Comparison of ENCODE assay signal across 7 mouse cellular contexts in genomic region chr10:127183759-127184158, GRCm38 (mm10). TPM values are rescaled to one million over a fixed set of nuclear protein-coding genes. Genes with fewer than 3 reads are reported as not detected.
DNase-seq lines count a peak whose midpoint lies in the region; ATAC-seq and TF ChIP-seq lines count a peak whose summit lies in the region.

No protein-coding gene starts in this region.

- no peak for TF ChIP-seq POLR2A in thymus, adult 2 months (IDR thresholded peaks at IDR 0.05; ENCODE audit: control insufficient read depth, extremely low read depth, insufficient read depth, low read length, poor library complexity)

- WGBS in forebrain, embryonic 16.5 days, result 15% methylated on average over 20 of the region's 20 CpGs
- WGBS in liver, embryonic 14.5 days (ENCODE audit: insufficient replicate concordance), result 14% methylated on average over 20 of the region's 20 CpGs
- 33% methylated on average over 20 of the region's 20 CpGs for WGBS in thymus, adult 2 months

- H3K36me3 ChIP-seq in forebrain, embryonic 16.5 days (ENCODE audit: control insufficient read depth, insufficient read depth), result peaks cover 4% of the 10 kb centered on the region; the same call in 1 of the 2 replicates
- no peaks in the 10 kb centered on the region for H3K36me3 ChIP-seq in liver, embryonic 14.5 days (replicated peaks; ENCODE audit: control insufficient read depth, insufficient read depth, low read depth)
- no peaks in the 10 kb centered on the region for H3K36me3 ChIP-seq in thymus, adult 2 months (ENCODE audit: control insufficient read depth, insufficient read depth, low read length)

- H3K27ac ChIP-seq in forebrain, embryonic 16.5 days (ENCODE audit: low read length), result no peak overlapping the region
- H3K27ac ChIP-seq in liver, embryonic 14.5 days, result no peak overlapping the region
- no peak overlapping the region for H3K27ac ChIP-seq in thymus, adult 2 months (ENCODE audit: control insufficient read depth, insufficient read depth, low read length)

- no peaks in the 10 kb centered on the region for H3K9me3 ChIP-seq in forebrain, embryonic 16.5 days (ENCODE audit: control insufficient read depth, low read length)
- no peaks in the 10 kb centered on the region for H3K9me3 ChIP-seq in liver, embryonic 14.5 days (ENCODE audit: control insufficient read depth, low read length)

- peak; percentile 4 to 43 for DNase-seq in thymus, postnatal 36 days
- no peak for DNase-seq in thymus, postnatal 0 days (ENCODE audit: low spot score)
- DNase-seq in liver, embryonic 14.5 days (ENCODE audit: low read depth in 3 of 3, low spot score in 3 of 3), result no peak
- DNase-seq in frontal cortex, adult 2 months (ENCODE audit: extremely low spot score in 1 of 2, low spot score in 1 of 2), result no peak
- DNase-seq in thymus, adult 2 months, result no peak
- DNase-seq in lung, postnatal 14 days, result no peak

- H3K4me2 ChIP-seq in forebrain, embryonic 16.5 days (ENCODE audit: low read length), result peak overlapping the region; percentile 35
- H3K4me2 ChIP-seq in liver, embryonic 14.5 days (ENCODE audit: low read depth), result peak overlapping the region; percentile 25

- no peak overlapping the region; the same call in 1 of the 2 replicates for H3K9ac ChIP-seq in forebrain, embryonic 16.5 days (replicated peaks; ENCODE audit: low read depth, low read length)
- H3K9ac ChIP-seq in liver, embryonic 14.5 days (replicated peaks), result no peak overlapping the region

- H3K27me3 ChIP-seq in forebrain, embryonic 16.5 days (replicated peaks; ENCODE audit: control insufficient read depth, insufficient read depth, low read length), result peaks cover 11% of the 10 kb centered on the region
- H3K27me3 ChIP-seq in liver, embryonic 14.5 days (ENCODE audit: control insufficient read depth, insufficient read depth, low read length), result peaks cover 26% of the 10 kb centered on the region
- H3K27me3 ChIP-seq in thymus, adult 2 months (ENCODE audit: control insufficient read depth, insufficient read depth, low read length), result peaks cover 13% of the 10 kb centered on the region

- 0 out of 2 replicates have a peak overlapping the region, but pooled peaks have one; percentile 13 for H3K4me3 ChIP-seq in forebrain, embryonic 16.5 days (replicated peaks; ENCODE audit: low read length)
- no peak overlapping the region for H3K4me3 ChIP-seq in liver, embryonic 14.5 days (ENCODE audit: insufficient read depth in 1 of 2, low read depth in 2 of 2, low read length in 2 of 2)
- no peak overlapping the region for H3K4me3 ChIP-seq in thymus, adult 2 months (ENCODE audit: control insufficient read depth, insufficient read depth, low read length)

- no peak for ATAC-seq in forebrain, embryonic 16.5 days
- peak; percentile 20; the same call in 1 of the 2 replicates for ATAC-seq in liver, embryonic 14.5 days (ENCODE audit: insufficient read depth)

- TF ChIP-seq CTCF in liver, embryonic 14.5 days (IDR thresholded peaks at IDR 0.05; ENCODE audit: low read depth), result peak; percentile 2; the same call in 1 of the 2 replicates
- TF ChIP-seq CTCF in thymus, adult 2 months (IDR thresholded peaks at IDR 0.05; ENCODE audit: borderline replicate concordance, control insufficient read depth, extremely low read depth, insufficient read depth, low read length, poor library complexity), result no peak

- TF ChIP-seq EP300 in liver, embryonic 14.5 days (IDR thresholded peaks at IDR 0.05; ENCODE audit: low read depth), result no peak

- peaks cover 27% of the 10 kb centered on the region for H3K4me1 ChIP-seq in forebrain, embryonic 16.5 days (replicated peaks; ENCODE audit: control insufficient read depth, insufficient read depth, low read length)
- peaks cover 2 to 9% of the 10 kb centered on the region in 2 experiments; a peak in 3 of 4 replicates for H3K4me1 ChIP-seq in liver, embryonic 14.5 days (replicated peaks; ENCODE audit: control insufficient read depth in 2 of 2, insufficient read depth in 2 of 2, low read length in 1 of 2)
- H3K4me1 ChIP-seq in thymus, adult 2 months (replicated peaks; ENCODE audit: control insufficient read depth, insufficient read depth, low read length), result 0 out of 2 replicates have a peak, but pooled peaks cover 9% of the 10 kb centered on the region

RNA-seq across cellular contexts. Expression of gene Slc26a10, which starts 3.3 kb away (rescaled TPM):
- 1.6 and 2.6 TPM in 2 replicates for polyA plus RNA-seq in thymus, postnatal 0 days (2015; fragmentation: Nextera tagmentation; extraction: Ambion mirVana)
- polyA plus RNA-seq in forebrain, embryonic 16.5 days (2015; fragmentation: Nextera tagmentation; extraction: Ambion mirVana), result 1.0 and 1.6 TPM in 2 replicates
- 1.5 and 1.7 TPM in 2 replicates for polyA plus RNA-seq in liver, embryonic 14.5 days (2012; rRNA removed)
- polyA plus RNA-seq in liver, embryonic 14.5 days (2014; fragmentation: Nextera tagmentation; extraction: Ambion mirVana), result 0.75 and 1.3 TPM in 2 replicates
- polyA plus RNA-seq in frontal cortex, adult 2 months (2012; rRNA removed), result 5.5 and 6.6 TPM in 2 replicates
- polyA plus RNA-seq in thymus, adult 2 months (2012; rRNA removed), result 3.6 and 6.4 TPM in 2 replicates

RNA-seq across cellular contexts. Expression of gene Arhgef25, which starts 6.1 kb away (rescaled TPM):
- polyA plus RNA-seq in thymus, postnatal 0 days (2015; fragmentation: Nextera tagmentation; extraction: Ambion mirVana), result 3.7 and 4.5 TPM in 2 replicates
- polyA plus RNA-seq in forebrain, embryonic 16.5 days (2015; fragmentation: Nextera tagmentation; extraction: Ambion mirVana), result 32.3 and 33.0 TPM in 2 replicates
- polyA plus RNA-seq in liver, embryonic 14.5 days (2012; rRNA removed), result 6.9 and 7.7 TPM in 2 replicates
- 3.4 and 4.8 TPM in 2 replicates for polyA plus RNA-seq in liver, embryonic 14.5 days (2014; fragmentation: Nextera tagmentation; extraction: Ambion mirVana)
- 184 and 198 TPM in 2 replicates for polyA plus RNA-seq in frontal cortex, adult 2 months (2012; rRNA removed)
- polyA plus RNA-seq in thymus, adult 2 months (2012; rRNA removed), result 4.2 and 5.6 TPM in 2 replicates

RNA-seq across cellular contexts. Expression of gene Dtx3, which starts 11.8 kb away (rescaled TPM):
- polyA plus RNA-seq in thymus, postnatal 0 days (2015; fragmentation: Nextera tagmentation; extraction: Ambion mirVana), result 42.7 and 47.3 TPM in 2 replicates
- polyA plus RNA-seq in forebrain, embryonic 16.5 days (2015; fragmentation: Nextera tagmentation; extraction: Ambion mirVana), result 179 and 224 TPM in 2 replicates
- polyA plus RNA-seq in liver, embryonic 14.5 days (2012; rRNA removed), result 35.9 and 38.6 TPM in 2 replicates
- 11.2 and 15.0 TPM in 2 replicates for polyA plus RNA-seq in liver, embryonic 14.5 days (2014; fragmentation: Nextera tagmentation; extraction: Ambion mirVana)
- 375 and 413 TPM in 2 replicates for polyA plus RNA-seq in frontal cortex, adult 2 months (2012; rRNA removed)
- 222 and 263 TPM in 2 replicates for polyA plus RNA-seq in thymus, adult 2 months (2012; rRNA removed)

RNA-seq across cellular contexts. Expression of gene B4galnt1, which starts 18.7 kb away (rescaled TPM):
- 39.2 and 48.6 TPM in 2 replicates for polyA plus RNA-seq in thymus, postnatal 0 days (2015; fragmentation: Nextera tagmentation; extraction: Ambion mirVana)
- 41.5 and 45.8 TPM in 2 replicates for polyA plus RNA-seq in forebrain, embryonic 16.5 days (2015; fragmentation: Nextera tagmentation; extraction: Ambion mirVana)
- 9.9 and 10.4 TPM in 2 replicates for polyA plus RNA-seq in liver, embryonic 14.5 days (2012; rRNA removed)
- 14.6 and 17.1 TPM in 2 replicates for polyA plus RNA-seq in liver, embryonic 14.5 days (2014; fragmentation: Nextera tagmentation; extraction: Ambion mirVana)
- 112 and 132 TPM in 2 replicates for polyA plus RNA-seq in frontal cortex, adult 2 months (2012; rRNA removed)
- polyA plus RNA-seq in thymus, adult 2 months (2012; rRNA removed), result 196 and 239 TPM in 2 replicates

RNA-seq across cellular contexts. Expression of gene Pip4k2c, which starts 27.6 kb away (rescaled TPM):
- polyA plus RNA-seq in thymus, postnatal 0 days (2015; fragmentation: Nextera tagmentation; extraction: Ambion mirVana), result 24.1 and 24.4 TPM in 2 replicates
- polyA plus RNA-seq in forebrain, embryonic 16.5 days (2015; fragmentation: Nextera tagmentation; extraction: Ambion mirVana), result 26.7 and 28.4 TPM in 2 replicates
- polyA plus RNA-seq in liver, embryonic 14.5 days (2012; rRNA removed), result 28.2 and 31.2 TPM in 2 replicates
- 25.7 and 31.1 TPM in 2 replicates for polyA plus RNA-seq in liver, embryonic 14.5 days (2014; fragmentation: Nextera tagmentation; extraction: Ambion mirVana)
- 97.3 and 97.4 TPM in 2 replicates for polyA plus RNA-seq in frontal cortex, adult 2 months (2012; rRNA removed)
- 34.4 and 36.1 TPM in 2 replicates for polyA plus RNA-seq in thymus, adult 2 months (2012; rRNA removed)

Comparison
In these comparisons a context has a peak if more than half of its experiments do, and no peak if none do; other contexts are left out.
1. DNase-seq: peak in thymus, postnatal 36 days (2 of 2); none in thymus, postnatal 0 days (single experiment), liver, embryonic 14.5 days (0 of 3), frontal cortex, adult 2 months (0 of 2), thymus, adult 2 months (single experiment) and lung, postnatal 14 days (single experiment).